Mouse (Mus musculus) gastrocnemius, postnatal 36 days (tissue): Measurements from ENCODE around the gene Aldh1a1. TPM values are rescaled to one million over a fixed set of nuclear protein-coding genes. Genes with fewer than 3 reads are reported as not detected.

Experiments used
- DNase-seq, 2 experiments: peaks; one replicate each; pipeline ENCODE4 v3.0.0; 2022
- intact Hi-C: fragments of 180-260 bp; cut with DNase I; formaldehyde crosslinking; loops from one replicate; pipeline ENCODE4 v1.15.1; 2025
- total RNA-seq, 2 experiments: library from RNA; stranded (reverse); gene quantifications; 2 replicates each; pipeline ENCODE4 v1.2.3; 2021

The Aldh1a1 gene
- total RNA-seq, 2 experiments from 2014 or later = 79.9 to 94.5 TPM

DNA sequence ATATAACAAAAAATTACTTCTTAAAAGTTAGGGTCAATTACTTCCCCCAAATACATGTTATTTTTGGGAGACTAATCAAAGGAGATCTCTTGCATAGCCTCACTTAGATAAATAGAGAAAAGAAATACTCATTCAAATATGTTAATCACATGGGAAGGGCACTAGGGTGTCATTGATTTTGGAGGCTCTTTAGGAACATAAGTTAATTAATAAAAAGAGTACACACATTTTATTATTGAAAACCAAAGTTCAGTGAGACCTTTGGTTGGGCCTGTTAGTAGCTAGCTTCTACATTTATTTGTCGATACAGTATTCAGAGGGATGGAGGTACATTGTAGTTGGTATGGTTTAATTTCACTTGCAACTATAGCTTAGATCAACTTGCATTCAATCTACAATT, 52.4 kb downstream of the Aldh1a1 start:
- intact Hi-C loops = no loop called here

DNA sequence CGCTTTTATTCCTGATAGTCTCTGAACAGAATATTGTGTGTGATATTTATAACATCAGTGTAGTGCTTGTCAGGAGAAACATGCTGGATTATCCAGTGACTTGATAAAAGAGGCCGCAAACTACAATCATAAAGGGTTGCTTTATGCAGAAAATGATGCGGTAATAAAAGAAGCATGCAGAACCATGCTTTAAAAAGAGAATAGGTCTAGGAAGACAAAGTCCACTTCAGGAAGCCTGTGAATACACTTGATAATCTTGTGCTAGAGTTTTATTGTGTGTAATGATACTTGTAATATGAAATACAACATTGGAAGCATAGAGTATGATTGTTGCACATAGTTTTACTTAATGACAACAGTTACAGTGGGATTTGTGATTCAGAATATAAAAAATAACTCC, 54.5 kb downstream of the Aldh1a1 start:
- intact Hi-C loops = no loop called here
- DNase-seq = no peak

More for the DNA sequence above, 52.4 kb downstream of the Aldh1a1 start:
- no peak for DNase-seq

DNA sequence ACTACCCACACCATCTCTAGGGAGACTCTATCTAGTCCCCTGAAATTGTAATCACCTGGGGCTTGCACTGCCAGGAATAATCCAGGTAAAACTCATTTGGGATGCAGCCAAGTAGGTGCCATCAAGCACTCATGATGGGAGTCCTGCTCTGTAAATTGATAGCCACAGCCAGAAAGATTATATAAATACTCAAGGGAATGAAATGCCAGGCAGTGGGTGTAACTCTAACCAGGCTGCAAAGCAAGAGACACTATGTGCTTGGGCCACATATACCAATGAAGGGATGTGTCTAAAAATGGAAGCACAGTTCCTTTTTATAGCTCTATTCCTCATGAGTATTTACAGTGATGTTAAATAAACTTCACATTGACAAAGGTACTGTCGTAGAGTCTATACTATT, 56.9 kb downstream of the Aldh1a1 start:
- DNase-seq = no peak

DNA sequence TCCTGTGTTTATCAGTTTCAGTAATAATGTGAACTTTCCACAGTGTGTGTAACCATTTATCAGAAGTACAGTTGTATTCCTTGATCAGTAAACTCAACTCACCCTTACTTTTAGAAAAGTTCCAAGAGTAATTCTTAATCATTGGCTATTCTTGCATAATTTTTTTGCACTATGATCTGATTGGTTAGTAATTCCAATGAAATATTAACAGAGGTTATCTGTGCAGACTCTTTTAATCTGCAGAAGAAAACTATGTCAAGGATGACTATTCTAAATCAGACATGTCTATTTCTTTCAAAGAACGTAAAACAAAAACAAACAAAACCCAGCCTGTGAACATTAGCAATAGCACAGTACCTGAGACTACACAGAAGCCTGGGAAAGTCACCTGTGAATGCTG, 62.9 kb downstream of the Aldh1a1 start:
- intact Hi-C loops = no loop called here
- no peak for DNase-seq

More for the DNA sequence above, 56.9 kb downstream of the Aldh1a1 start:
- intact Hi-C loops = no loop called here

DNA sequence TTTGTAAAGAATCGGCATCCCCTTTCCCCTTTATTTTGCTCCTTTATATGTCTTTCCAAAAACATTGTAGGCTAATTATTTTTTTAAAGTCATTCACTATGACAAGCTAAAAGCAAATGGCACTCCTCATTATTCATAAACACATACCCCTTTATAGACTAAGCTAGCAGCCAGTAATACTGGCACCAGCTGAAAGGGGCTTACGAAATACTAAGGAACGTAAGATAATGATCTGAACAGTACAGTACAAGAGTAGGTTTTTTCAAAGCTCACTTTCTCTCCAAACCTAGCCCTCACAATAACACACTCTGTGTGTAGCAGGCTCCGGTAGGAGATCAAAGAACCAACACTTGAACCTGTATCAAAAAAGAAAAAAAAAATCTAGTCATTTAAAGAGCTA, 64.7 kb downstream of the Aldh1a1 start:
- intact Hi-C loops = no loop called here
- no peak for DNase-seq

DNA sequence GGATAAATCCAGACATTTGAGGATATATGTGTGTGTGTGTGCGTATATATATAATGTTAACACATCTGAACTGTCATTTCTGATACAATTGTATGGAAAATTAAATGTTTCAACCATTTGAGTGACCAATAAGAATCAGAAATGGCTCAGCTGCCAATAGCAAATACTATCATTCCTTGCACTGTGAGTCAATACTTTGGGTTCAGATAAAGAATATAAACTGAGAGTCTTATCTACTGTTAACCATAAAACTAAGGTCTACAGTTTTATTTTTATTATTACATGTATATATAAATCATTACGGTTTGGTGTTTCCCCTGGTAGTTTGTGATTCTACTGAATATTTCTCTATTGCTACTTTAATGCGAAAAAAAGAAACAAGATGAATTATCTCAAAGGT, 65.6 kb downstream of the Aldh1a1 start:
- no peak for DNase-seq
- intact Hi-C loops = no loop called here

DNA sequence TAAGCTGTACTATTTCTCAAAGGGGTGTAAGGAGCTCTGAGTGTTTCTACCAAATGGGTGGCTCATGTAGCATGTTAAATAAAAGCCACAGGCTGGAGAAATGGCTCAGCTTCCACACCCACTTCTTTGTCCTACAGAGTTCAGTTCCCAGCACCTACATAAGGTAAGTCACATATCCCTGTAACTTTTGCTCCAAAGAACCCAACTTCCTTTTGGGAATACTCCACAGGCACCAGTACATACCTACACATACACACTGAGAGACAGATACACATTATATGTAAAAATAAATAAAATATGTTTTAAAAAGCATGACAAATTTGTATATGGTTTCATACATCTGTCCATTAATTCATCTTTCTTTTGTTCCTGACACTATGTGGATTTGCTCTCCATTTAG, 66.0 kb downstream of the Aldh1a1 start:
- no peak for DNase-seq
- intact Hi-C loops = no loop called here

DNA sequence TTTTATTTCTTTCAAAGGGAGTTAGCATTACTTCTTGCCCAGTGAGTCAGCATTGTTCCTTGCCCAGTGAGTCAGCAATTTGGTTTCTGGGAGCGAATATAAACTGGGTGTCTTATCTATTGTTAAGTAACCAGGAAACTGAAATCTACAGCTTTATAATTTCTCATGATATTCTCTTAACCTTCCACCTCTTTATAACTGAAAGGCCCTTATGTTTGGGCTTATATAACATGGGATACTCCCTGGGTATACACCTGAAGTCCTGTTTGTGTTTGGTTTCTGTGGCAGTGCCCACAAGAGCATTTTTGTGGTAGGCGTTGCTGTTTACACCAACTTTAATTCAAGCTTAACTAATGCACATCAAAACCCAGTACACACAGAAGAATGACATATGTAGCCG, 66.4 kb downstream of the Aldh1a1 start:
- no peak for DNase-seq
- intact Hi-C loops = no loop called here

DNA sequence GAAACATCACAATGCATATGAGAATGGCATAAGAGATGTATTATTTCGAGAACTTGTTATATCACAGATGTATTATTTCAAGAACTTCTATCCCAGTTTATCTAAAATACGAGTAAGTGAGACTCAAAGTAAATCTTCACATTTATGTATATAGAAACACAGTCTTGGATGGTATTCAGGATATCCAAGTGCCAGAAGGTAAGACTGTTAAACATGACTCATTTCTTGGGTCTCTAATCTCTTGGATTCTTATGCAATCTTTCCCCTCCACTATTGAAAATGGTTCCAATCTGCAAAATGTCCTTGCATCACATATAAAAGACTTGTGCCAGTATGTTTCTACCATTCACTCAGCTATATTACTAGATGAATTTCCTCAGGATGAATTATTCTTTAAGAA, 67.4 kb downstream of the Aldh1a1 start:
- intact Hi-C loops = no loop called here
- DNase-seq = no peak

DNA sequence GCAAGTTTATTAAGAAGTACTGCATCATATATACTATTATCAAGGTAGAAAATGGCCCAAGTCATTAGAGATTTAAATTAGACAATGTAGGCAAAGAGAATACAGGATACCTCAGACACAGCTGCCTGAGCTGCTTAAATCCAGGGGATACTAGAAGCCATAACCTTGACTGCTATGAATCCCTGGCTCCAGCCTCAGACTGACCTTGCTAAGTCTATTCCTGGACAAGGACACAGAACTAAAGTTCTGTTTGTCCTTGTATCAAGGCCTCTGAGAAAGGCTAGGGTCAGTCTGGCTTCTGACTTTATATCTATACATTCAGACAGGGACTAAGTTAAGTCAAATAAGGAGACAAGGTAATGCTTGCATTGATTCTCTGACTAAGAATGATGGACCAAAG, 69.9 kb downstream of the Aldh1a1 start:
- DNase-seq = no peak
- intact Hi-C loops = no loop called here

DNA sequence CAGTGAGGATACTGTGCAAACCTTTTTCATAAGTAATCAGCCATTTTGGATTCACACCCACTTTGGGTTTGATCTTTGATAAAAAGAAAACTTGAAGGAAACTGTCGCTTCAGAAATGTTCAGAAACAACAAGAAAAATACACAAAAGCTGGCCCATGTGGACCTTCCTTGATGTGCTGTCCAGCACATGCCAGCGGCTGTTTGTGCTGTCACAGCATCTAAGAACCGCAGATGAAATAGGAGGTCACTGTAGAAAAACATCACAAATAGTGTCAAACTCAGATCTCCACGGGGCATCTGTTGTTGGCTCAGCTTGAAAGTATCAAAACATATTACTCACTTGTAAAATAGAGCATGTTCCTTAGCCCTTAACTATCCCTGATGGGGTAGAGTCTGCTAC, 73.8 kb downstream of the Aldh1a1 start:
- no peak for DNase-seq
- intact Hi-C loops = no loop called here

DNA sequence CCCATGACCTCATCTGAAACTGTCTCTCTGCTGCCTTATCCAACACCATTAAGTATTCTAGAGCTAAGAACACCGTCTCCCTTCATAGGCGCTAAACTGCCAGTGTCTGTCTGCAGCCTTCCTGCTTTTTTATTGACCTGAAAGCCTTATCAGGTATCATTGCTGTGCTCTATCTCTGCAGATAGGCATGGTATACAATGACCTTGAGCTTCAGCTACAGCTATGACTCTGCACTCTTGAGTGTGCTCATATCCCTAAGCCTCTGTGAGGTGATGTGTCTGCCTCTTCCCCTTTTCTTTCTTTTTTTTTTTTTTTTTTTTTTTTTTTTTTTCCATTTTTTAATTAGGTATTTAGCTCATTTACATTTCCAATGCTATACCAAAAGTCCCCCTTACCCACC, 74.5 kb downstream of the Aldh1a1 start:
- DNase-seq = no peak
- intact Hi-C loops = no loop called here

DNA sequence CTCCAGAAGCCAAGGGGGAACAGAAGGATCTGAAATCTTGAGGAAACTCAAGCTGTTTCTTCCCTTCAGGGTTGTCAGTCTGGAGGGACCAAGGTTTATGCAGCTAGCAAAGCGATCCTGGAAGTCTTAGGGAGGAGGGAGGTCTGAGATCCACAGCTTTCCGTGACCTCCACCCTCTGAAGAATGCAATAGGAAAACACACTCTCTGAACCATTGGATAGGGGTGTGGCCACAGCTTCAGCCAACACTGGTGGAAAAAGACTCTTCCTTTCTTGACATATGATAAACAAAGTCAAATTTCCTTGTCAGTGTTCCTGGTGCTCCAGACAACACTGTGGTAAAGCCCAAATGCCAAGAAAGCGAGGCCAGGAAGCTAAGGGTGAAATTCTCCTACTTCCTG, 84.5 kb downstream of the Aldh1a1 start:
- intact Hi-C loops = no loop called here
- DNase-seq = no peak

DNA sequence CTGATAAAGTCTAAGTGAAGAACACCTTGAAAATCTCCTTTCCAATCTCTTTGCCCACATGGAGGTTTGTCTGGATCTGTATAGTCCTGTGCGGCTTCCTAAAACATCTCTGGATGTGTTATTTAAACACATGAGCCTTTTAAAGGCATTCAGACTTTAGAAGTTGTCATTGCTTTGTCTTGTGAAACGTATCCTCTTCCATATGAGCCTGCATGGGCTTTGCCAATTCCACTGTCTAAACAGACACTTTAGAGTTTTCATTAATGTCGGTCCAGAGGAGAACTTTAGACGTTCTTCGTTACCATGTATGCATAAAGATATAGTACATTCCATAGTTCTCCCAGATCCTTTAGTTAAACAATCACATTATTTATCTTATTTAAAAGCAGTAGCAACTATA, 84.9 kb downstream of the Aldh1a1 start:
- DNase-seq = no peak

DNA sequence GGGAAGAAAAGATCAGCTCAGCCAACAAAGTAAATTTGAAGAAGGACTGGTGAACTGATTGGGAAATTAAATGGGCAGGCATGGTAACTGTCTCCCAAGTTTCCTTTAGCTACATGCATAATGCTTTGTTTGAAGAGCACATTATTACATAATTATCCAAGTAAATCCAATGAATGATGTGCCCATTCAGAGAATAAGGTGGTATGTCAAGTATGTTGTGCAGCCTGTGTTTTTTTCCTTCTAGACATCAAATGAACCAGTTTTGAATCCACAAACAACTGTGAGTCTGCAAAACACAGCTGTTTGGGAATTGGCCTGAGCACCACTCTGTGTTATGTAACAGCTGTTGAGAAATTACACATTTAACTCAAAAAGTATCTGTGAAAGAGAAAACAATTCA, 107.4 kb downstream of the Aldh1a1 start:
- intact Hi-C loops = no loop called here
- DNase-seq = no peak

More for the DNA sequence above, 84.9 kb downstream of the Aldh1a1 start:
- intact Hi-C loops = no loop called here

DNA sequence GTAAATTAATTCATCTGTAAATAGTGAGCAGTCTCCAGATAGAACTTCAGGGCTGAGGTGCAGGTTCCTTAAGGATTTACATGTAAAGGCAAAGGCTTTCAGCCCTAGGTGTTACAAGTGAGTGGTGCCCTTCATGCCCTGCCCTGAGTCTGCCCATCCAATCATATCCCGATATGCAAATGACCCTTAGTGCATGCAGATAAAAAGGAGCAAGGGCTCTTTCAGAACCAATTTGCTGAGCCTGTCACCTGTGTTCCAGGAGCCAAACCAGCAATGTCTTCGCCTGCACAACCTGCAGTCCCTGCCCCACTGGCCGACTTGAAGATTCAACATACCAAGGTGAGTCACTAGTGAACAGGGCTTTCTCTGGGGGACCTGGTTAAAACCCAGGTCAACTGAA, 109.2 kb downstream of the Aldh1a1 start:
- DNase-seq = no peak
- intact Hi-C loops = no loop called here

DNA sequence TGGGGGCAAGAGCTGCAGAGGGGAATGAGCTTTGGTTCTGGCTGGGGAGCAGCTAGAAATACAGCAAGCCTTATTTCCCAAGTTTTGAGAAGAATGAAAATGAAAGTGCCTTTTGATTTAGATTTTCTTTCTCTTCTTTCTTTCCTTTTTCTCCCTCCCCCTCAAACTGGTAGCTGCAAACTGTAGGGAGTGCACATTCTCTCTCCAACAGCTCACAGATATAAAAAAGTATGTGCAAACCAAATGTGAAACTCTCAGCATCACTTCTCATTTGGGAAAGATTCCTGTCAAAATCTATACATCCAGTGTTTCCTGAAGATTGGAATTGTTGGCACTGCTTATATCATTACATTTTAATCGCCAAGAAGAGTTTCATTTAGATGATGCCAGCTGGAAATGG, 110.7 kb downstream of the Aldh1a1 start:
- no peak for DNase-seq
- intact Hi-C loops = no loop called here

DNA sequence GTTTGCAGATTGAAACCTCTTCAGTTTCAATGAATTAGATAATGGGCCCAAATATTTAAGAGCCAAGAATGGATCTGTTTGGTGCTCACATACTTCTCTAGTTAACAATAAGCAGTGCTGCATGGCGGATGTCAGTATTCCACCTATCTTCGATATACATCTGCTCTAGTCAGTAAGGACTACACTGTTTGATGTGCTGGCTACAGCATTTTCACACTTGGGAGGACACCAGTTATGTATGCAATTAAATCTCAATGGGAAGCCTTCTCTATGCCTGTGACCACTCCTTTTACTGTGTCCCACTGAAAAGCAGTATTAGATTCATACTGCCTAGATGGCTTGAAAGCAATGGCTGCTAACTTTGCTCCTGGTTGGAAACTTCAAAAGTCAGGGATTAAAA, 111.4 kb downstream of the Aldh1a1 start:
- intact Hi-C loops = no loop called here
- no peak for DNase-seq

DNA sequence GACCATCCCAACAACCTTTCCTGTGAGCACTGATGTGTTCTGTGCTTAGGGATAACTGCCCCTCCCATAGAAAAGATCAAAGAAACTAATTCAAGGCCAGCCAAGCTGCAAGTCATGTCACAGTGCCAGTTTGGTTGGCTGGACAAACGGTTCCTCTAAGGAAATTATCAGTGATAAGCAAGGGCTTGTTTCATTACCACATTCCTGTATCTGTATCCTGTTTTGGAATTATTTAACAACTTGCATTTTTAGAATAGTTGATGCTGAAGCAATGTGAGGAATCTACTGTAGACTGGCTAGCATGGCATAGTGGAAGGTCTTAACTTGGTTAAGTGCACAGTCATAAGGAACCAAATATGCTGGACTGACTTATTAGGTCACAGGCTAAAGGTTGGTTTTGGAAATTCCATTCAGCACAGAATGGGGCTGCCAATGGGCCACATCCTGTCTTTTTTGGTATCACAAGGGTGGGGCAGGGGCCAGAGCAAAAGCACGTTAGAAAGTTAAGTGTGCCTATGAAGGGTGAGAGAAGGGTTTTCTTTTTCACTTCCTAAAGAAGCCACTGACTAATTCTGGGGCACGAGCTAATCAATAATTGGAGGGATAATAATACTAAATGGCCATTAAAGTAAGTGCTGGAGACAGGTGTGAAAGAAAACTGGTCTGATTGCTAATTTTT, 121.9 kb downstream of the Aldh1a1 start:
- DNase-seq = no peak
- intact Hi-C loops = no loop called here

DNA sequence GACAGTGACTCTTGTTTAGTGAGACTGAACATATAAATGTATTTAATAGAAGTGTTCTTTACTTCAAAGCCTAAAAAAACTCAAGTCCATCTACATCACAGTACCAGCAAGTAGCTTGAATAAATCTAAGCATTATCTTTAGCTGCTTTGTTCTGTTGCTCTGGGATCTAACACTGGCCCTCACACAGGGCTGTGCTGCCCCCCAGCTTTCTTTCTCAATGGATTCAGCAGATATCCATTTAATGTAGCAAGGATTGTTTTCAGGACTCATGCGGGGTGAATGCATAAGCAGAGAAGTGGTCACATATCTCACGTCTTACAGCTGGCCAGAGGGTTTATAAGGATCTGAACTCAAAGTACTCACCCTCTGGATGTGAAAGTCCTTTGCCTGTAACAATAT, 129.9 kb downstream of the Aldh1a1 start:
- no peak for DNase-seq
- intact Hi-C loops = no loop called here

DNA sequence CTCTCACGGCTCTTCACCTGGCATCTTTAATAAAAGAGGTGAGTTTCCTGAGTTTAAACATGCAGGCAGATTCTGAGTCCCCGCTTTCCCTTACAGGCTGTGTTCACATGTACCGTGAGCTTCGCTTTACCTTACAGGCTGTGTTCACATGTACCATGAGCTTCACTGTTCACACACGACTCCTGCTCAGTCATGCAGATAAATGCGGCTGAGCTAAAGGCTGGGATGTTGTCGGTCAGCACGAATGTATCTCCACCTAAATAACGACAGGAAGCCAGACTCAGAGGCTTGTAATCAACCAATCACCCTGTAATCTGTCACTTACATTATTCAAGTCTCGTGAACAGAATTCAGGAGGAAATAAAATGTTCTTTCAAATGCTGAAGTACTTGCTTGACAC, 130.9 kb downstream of the Aldh1a1 start:
- intact Hi-C loops = no loop called here
- no peak for DNase-seq

DNA sequence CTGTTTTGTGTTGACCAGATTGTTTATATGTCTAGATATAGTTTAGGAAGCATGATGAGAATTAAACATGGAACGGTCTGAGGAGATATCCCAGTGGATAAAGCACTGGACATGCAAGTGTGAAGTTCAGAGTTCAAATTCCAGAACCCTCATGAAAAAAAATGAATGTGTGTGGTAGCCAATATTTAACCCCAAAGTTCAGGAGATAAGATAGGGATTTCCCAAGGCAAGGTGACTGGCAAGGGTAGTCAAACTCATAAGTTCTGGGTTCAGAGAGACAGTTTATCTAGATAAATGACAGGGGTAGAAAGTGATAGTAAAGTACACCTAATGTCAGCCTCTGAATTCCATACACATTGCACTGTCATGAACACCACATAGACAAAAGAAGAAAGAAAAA, 138.5 kb downstream of the Aldh1a1 start:
- intact Hi-C loops = no loop called here
- DNase-seq = no peak
